Mouse (Mus musculus) activated CD4-positive, CD25-positive, alpha-beta regulatory T cell, adult 4 months (primary cell): Measurements from ENCODE around the gene Dapp1. TPM values are rescaled to one million over a fixed set of nuclear protein-coding genes. Genes with fewer than 3 reads are reported as not detected.
"Not testable (repeated sequence)": the region's sequence is repeated elsewhere in the genome, so short reads cannot be mapped to it uniquely, and the experiment has no call there.

Experiments
- ATAC-seq: one replicate; pipeline ENCODE4 v1.8.0; 2017
- polyA plus RNA-seq, 2 experiments: library from polyadenylated mRNA; unstranded; fragments of 100-300 nt; shearing (Covaris generic); gene quantifications; one replicate each; pipeline ENCODE4 v1.2.1; 2017

Dapp1 gene
- polyA plus RNA-seq, 2 experiments from 2014 or later, result 58.7 to 78.7 TPM

DNA sequence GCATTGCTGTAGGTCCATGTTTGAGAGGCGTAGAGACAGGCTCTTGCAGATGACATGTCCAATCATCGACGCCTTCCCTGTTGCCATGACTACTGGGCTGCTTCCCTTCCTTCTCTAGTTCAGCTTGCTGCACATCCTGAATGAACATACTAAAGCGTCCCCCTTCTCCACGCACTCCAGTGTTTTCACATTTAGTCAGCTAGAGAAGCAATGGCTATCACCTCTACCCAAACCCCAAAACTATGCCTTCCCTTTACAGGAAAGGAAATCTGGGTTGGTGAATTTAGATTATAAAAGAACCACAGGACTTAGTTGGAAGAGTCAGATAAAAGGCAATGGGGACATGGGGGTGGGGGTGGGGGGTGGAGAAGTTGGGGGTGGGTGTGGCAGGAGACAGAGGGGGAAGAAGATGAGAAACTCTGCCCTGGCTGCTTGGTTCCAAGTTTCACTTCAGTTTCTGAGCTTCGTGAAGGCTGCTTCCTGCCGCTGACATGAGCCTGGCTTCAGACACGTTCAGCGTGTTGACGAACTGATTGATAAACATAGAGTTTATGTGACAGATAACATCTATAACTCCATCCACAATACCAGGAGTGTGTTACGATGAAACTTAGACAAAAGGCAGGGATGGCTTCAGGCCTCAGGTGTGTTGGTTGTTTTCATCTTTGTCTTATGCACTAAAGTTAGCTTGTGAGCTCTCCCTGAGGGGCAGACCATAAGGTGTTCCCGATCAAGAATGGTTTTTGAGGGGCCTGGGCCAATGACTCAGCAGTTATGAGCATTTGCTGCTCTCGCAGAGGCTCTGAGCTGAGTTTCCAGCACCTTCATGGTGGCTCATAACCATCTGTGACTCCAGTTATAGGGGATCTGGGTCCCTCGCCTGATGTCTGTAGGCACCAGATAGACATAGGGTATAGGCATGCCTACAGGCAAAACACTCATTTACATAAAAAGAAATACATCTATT is 28.1 kb downstream of the Dapp1 start:
- ATAC-seq, result peak; percentile 58

DNA sequence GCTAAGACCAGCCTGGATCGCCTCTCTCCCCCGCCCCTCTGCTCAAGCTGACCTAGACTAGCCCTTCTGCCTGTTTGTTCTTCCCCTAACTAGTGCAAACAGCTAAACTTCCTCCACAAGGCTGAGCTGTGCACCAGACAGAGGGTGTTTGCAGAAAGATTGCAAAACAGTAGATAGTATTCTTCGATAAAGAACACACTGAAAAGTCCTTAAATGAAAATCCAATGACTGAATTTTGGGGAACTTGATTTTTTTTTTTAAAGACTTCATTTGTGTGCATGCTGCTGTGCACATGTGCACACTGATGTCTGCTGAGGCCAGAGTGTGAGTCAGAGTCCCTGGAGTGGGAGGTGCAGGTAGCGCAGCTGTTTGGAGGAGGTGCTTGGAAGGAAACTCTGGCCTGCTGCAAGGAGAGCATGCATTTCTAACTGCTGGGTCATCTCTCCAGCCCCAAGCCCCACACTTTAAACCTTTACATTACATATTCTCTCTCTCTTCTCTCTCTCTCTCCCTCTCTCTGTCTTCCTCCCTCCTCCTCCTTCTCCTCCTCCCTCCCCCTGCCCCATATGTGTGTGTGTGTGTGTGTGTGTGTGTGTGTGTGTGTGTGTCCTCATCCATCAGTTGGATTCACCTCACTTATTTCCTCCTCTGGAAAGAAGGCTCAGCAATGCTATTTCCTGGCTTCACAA is 29.0 kb downstream of the Dapp1 start:
- ATAC-seq, result peak; percentile 21

DNA sequence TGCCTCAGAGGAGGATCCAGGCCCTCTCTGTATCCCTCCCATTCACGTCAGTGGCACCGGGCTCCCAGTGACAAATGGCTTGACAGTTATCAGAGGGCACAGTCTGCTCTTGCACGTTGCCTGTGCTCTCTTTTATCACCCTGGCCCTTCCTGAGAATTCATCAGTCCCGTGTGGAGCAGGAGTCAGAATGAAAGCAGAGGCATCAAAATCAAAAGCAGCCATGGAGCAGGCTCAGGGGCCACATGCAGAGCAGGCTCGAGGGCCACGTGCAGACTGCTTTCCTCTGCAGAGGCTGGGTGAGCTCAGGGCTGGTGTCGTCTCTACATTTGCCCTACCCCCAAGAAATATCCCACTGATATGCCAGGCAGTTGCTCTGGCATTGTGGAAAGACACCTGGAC is 29.5 kb downstream of the Dapp1 start:
- no peak for ATAC-seq

DNA sequence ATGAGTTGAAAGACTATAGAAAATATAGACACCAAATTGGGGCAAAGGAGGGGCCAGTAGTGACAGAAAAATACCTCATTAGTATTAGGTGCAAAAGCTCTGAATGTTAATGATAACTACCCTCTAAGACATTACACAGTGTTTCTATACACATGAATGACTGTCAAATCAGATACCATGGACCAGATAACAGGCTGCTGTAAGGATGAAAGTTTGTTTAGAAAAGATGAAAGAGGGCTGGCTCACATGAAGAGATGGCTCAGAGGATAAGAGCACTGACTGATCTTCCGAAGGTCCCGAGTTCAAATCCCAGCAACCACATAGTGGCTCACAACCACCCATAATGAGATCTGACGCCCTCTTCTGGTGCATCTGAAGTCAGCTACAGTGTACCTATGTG is 30.0 kb downstream of the Dapp1 start:
- not testable (repeated sequence) for ATAC-seq

DNA sequence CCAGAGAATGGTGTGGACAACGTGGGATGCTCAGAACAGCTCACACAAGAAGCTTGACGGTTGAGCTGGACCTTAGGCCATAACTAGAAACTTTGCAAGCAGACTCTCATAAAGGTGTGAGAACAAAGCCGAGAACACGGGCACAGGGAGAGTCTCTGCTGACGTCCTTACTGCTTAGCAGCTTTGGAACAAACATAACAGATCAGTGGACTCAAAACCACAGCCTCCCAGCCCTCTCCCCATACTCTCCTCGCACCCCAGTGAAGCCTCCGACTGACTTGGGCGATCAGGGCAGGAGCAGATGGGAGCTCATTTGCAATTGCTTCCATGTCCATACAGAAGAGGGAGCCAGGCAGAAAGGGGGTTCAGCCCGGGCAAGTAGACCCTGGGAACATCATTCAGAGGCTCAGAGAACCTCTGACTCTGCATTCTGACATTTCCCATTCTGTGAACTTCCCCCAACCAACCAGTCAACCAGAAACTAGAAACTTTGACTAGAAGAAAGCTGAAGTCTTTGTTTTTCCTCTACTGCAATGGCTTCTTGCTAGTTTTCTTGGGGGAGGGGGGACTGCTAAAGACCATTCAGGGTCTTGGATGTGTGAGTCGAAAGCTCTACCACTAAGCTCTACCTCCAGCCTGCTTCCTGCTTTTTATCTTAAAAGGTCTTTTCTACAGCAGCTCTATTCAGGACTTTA is 31.0 kb downstream of the Dapp1 start:
- no peak for ATAC-seq

DNA sequence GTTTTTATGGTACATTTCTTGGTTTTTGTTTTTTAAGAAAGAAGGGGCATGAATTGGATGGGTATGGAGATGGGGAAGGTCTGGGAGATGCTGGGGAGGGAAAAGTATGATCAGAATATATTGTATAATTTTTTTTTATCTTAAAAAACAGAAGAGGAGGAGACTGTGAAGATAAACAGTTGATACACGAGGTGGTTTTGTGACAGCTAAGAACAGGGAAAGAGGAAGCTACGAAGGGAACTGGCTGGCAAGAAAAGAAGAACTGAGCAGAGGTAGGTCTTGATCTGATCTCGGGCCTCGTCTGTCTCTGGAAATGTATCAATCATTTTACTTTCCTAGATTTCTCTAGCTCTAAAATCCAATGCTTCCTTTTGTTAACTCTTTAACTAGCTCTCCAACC is 33.8 kb downstream of the Dapp1 start:
- ATAC-seq, result no peak

DNA sequence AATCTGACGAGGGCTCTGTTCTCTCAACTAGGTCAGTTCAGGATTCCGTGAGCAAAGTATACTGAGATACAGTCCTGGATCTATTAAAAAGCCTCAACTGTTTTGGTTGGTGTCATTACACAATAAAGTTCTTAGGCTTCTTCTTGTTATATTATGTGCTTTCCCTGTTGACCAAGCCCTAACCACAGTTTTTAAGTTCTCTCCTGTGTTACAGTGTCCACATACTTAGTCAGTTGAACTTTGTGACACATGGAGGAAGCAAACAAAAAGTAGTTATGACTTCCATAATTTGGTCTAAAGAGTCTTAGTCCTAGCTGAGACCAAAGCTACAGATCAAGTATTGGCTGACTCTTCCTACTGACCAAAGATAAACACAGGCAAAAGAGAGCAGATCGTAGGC is 34.5 kb downstream of the Dapp1 start:
- ATAC-seq, result no peak

DNA sequence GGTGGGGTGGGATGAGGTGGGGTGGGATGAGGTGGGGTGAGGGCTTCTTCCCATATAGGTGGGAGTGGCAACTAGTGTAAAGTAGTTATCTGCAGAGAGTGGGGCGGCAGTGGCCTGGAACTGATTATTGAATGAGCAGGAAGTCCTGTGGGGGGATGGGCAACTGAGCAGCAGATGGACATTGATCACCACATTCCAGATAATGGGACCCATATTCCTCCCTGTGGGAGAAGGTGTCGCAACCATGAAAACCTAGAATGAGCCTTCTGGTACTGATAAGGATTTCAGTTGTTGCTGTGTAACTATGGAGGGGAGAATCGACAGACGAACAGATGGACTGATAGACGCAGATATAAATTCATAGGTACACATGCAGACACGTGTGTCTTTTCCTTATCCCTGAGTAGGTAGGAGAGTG is 37.6 kb downstream of the Dapp1 start:
- no peak for ATAC-seq

DNA sequence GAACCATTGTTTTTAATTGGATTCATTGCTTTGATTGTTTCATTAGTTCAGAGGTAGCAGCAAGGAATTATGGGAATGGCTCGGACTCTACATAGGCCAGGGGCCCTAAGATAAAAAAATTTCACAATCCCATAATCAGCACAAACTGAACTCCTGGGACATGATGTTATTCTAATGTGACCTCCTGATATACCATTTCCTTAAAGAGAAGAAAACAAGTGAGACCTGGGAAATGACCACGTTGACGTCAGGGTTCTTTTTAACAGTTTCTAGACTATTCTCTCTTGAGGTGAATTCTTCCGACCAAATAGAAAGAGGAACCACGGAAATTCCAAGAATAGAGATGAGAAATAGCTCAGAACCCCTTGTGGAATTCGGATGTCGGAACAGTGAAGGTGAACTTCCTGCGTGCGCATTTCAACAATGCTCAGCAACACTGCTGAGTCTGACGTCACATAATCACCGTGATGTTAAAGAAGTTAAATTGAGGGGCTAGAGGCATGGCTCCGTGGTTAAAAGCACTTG is 39.2 kb downstream of the Dapp1 start:
- ATAC-seq, result no peak

DNA sequence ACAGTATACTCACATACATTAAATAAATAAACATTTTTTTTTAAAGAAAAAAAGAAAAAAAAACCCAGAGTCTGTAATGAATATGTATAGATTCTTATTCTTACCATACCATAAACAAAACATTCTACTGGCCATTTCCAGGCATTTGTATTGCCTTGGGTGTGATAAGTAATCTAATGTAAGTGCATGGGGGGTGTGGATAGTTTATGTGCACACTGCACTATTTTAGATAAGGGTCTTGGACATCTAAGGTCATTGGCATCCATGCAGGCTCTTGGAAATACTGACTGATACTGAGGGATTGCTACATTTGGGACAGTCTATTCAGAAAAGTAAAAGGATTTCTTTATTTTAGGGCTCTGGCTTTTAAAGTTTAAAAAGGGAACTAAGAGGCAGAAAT is 39.8 kb downstream of the Dapp1 start:
- no peak for ATAC-seq

DNA sequence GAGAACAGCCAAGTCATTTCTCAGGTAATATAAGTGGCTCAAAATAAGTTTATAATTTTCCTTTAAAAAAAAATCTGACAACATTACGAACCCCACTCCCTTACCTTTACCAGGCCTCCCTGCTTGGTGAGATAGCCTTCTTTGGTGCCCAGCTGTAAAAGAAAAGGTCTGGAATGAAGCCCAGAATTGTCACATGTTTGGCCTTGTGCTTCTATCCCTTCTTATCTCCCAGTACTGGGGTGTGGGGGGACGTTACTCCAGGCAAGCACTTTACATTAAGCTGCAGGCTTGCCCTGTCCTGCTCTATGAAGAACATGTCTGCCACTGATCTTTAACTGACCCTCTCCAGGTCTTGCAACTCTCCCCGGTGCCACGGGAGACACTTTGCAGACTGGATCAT is 40.6 kb downstream of the Dapp1 start:
- ATAC-seq, result no peak

DNA sequence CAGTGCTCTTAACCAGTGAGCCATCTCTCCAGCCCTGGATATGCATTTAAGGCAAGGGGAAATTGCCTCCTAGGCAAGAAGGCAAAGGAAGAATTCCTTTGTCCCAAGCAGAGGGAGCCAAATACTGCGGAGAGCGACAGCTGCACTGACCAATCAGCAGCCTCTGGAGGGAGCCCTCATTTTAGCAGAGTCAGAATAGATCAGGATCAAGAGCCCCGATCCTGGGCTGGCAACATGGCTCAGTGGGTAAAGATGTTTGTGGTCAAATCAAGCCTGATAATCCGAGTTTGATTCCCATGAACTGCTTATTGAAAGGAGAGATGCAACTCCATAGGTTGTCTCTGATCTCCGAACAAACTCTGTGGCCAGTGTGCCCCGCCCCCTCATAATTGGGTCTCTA is 42.7 kb downstream of the Dapp1 start:
- ATAC-seq, result no peak

DNA sequence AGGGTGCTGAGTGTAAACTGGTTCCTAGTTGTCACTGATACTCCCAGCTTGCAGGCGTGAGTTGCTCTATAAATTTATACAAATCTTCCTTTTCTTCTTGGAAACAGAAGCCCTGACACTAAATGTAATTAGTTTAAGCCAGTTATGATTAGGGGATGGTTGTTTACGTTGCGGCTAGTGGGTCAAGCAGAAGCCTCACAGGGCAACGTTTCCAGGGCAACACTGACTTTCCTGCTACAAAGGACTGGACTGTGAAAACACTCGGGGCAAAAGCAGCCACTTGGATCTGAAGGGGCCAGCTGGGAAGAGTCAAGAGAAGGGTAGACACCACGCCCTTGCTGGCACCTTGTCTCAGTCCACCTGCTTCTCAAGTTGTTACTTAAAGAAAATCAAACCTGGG is 44.8 kb downstream of the Dapp1 start:
- ATAC-seq, result no peak

DNA sequence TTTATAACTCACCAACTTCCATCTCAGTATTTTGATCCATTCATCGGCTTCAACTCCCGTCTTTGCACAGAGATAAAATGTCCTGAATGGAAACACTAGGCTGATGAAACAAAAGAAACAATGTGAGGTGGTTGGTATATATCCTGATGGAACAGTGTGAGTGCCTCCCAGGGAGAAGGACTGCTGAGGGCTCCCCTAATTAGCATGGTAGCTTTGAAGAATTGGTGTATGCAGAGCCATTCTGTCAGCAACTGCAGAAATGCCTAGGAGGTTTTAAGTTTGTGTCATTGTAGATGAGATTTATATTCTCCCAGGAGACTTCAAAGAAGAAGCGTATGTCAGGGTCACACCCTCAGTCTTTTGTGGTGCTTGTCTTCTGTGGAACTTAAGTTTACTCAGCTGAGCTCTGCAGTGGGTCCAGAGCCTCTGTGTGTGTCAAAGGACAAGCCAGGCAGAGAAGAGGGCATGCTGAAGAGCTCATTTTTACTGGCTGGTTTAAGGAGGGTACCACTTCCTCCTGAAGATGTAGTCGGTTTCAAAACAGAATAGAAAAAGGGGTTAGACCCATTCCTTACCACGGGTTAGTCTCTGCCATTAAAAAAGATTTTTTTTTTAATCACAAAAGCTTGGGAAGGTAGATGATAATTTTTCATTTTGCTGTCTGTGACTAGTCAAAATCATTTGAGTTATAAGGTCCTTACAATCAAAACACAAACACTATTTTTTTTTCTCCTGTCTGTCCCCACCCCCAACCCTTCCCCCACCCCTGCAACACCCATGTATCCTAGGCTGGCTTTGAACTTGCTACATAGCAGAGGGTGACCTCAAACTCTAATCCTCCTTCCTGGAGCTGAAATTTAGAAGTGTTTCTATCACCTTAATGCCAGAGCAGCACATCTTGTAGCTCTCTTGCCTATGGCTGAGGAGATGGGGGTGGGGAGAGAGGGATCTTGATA is 45.5 kb downstream of the Dapp1 start:
- no peak for ATAC-seq

DNA sequence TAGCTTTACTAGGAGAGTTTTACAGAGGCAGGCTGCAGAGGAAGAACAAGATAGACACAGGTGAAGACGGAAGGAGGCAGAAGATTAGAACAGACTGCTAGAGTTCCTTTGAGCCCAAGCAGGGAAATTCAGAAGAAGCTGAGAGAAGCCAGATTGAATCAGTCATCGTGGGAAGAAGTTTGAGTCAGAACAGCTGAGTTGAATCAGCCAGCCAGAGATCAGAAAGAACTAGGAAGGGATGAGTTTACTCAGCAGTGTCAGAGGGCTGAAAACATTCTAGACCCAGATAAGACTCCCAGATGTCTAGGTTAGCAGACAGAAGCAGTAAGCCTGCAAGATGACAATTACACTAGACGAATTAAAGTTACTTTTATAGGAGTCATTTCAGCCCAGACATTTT is 47.4 kb downstream of the Dapp1 start:
- no peak for ATAC-seq

DNA sequence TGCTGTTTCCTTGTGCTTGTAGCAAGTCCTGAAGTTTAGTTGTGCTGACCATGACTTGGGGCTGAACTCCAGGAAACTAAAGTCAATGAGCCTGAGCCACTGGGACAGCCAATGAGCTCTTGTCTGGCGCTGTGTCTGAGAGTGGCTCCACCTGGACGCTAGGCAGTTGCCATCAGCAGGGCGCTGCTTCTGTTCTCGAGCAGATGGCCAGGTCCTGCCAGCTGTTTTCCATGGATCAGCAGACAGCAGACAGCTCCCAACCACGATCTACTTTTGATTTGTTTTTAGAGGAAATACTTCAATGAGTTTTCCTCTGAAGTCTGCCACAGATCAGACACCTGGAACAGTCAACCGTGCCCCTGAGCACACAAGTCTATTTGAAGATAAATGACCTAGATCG is 48.6 kb downstream of the Dapp1 start:
- ATAC-seq, result no peak

DNA sequence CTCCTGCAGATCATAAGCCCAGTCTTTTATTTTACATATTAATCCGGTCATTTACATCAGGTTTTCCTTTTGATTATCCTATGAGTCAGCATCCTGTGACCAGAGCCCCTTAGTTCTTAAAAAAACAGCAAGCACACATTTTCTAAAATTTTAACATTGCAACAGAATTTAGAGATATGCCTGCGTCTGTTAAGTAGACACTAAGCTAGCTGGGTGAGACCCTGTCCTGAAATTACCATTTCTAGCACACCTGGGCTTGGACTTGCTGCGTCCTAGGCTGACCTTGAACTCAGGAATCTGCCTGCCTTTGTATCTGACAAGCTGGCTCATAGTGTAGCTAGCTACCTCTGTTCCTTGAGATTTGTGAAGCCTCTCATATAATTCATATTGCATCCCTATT is 51.4 kb downstream of the Dapp1 start:
- no peak for ATAC-seq

DNA sequence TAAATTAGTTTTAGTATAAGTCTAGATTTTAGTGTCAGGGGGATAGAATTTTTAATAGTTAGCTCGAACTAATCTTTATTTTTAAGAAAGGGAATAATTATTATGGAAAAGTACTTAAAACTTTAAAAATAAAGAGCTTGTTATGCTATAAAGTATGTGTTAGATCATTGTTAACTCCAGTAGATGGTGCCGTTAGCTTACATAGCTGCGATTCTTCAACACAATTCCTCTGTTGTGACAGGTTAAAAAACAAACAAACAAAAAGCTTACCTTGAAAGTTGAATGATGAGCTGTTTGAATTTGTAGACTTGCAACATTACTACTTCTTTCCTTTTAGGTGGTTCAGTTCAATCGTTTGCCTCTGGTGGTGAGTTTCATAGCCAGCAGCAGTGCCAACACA is 54.3 kb downstream of the Dapp1 start:
- no peak for ATAC-seq

DNA sequence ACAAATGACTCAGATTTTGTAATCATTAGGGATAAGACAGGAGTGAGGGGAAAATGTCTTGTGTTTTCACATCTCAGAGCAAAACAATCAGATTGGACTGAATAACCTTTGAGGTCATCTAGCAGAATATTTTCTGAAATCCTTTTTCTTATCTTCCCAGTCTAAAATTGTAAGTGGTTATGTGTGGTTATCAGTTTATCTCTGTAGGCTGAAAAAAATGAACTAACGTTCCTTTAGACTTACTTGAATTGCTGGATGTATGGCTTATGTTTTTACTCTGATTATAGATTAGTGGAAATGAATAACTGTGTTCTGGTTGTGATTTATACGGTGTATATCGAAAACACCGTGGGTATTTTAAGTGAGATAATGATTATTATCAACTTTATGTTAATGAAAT is 60.8 kb downstream of the Dapp1 start:
- no peak for ATAC-seq

DNA sequence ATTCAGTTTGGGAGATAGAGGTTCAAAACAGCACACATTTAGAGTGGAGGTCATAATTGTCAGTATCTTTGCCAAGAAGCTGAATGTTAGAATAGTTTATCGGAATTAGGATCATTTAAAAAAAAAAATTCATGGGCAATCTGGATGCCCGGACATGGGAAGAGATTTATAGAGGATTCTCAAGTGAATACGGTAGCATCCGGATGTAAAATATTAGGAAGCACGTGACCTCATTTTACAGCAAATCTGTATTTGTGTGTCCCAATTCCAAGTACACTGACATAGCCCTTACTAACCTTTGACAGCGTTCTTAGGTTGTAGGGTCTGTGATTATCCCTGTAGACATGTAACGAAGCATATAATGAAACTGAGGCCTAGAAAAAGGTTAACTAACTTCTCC is 61.9 kb downstream of the Dapp1 start:
- ATAC-seq, result no peak

DNA sequence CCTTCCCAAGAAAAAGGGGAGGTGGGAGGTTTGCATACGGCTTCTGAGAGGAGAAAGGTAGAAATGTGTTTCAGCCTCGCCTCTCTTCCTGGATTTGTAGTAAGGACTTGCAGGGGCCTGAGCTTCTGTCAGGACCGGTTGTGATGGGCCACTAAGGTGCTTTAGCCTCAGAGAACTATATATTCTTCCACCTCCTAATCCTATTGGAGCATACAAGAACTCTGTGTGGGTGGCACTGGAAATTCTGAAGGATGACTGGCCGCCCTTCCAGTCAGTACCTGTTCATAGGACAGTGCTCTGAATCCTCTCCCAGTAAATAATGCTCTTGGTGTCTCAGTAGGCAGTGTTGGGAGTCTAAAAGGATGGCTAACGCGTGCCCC is 62.4 kb downstream of the Dapp1 start:
- ATAC-seq, result no peak
